Mouse (Mus musculus) kidney, postnatal 25 days (tissue): Measurements from ENCODE around the gene 2810021J22Rik.
"Not testable (repeated sequence)": the region's sequence is repeated elsewhere in the genome, so short reads cannot be mapped to it uniquely, and the experiment has no call there.

ENCODE experiments used
- DNase-seq, 2 experiments: peaks; one replicate each; pipeline ENCODE4 v3.0.0; 2021; ENCODE audit warnings: mixed read lengths in 2 of 2

2810021J22Rik gene

DNA sequence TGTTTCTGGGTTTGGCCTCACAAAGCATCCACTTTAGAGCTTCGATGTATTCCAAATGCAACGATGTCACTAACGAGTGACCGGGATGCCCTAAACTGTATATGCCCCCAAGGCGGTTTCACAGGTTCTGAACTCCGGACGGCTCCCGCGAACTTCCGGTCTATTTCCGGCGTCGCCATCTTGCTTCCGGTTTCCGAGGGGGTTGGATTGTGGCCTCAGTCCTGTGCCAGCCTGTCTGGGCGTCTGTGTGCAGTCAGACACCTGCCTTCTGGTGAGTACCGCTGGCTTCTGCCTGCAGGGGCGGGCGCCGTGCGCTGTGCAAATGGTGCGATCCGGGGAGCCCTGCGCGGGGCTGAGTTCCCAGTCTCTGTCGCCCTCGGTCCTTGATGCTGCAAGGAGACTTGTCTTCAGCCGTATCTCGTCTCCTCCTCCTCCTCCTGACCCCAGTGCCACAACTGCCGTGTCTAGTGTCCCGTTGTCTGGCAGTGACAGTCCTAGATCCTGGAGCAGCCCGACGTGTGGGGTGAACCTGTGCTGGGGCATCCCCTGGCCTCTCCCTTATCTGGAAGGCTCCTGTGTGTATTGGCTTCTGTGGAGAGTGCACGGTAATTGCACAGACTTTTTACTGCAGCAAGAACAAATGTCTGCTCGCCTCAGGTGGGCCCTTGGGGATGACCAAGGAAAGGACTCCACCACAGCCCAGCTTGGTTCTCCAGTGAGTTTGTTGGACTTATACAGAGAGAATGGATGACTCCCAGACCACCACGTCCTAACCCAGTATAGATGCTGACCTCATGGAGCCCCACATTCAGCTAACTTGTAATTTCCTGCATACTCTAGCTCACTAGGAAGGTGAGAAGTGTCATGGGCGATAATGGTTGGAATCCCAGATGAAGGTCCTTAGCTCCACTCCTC lies at the start of gene 2810021J22Rik:
Gene 2810021J22Rik (plus strand): TSS at position 178 of the 915 bp plus-strand sequence.
- peak; percentile 79 to 89 for DNase-seq

DNA sequence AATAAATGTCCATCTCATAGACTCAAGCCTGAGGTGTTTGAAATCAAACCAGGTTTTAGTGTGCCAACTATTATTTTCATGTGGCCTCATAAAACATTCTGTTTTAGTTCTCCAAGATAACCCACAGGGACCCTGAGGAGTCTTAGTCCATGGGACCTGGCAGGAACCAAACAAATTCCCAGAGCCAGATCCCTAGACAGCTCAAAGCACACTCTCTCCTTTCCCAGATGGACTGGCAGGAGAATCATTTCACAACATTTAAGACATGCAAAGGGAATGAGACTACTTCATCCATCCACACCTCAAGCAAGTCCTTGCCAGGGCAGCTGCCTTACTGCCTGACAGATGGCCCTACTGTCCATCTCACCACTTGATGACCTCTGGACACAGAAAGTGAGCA lies 38.1 kb upstream of the 2810021J22Rik start, which contains the start of gene Olfr312:
Gene Olfr312 (plus strand): TSS at position 301 of the 400 bp plus-strand sequence.
- not testable (repeated sequence) for DNase-seq

DNA sequence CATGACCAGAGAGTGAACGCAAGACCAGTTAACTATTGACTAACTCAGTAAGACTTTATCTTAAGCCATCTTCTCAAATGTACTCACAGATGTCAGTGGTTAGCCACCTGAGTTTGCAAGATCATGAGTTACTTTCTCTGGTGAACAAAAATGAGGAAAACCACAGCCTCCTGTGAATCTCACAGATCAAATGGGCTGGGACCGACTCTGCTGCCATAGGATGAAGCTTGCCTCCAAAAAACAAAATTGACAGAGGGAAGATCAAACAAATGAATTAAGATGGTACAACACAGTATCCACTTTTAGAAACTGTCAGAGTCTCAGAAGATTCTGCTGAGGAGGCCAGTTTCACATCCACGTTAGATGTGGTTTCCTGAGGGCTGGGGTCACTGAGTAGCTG lies 37.3 kb upstream of the 2810021J22Rik start:
- no peak for DNase-seq

DNA sequence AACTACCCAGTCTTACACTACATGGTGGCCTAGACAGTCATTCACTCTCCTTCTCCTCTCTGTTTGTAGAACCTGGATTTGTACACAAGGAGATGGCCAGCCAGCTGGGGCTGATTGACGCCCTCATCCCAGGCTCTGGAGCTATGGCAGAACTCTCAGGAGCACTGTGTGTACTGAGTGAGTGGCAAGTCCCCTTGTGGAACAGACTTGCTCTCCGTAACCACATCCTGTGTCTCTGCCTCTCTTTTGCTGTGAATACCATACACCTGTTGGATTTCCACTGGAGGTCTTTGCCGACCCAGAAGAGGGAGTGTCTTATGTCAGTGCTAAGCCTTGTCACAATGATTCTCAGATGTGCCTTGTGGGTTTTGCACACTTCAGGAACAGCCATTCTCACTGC lies 34.5 kb upstream of the 2810021J22Rik start:
- DNase-seq = not testable (repeated sequence)

DNA sequence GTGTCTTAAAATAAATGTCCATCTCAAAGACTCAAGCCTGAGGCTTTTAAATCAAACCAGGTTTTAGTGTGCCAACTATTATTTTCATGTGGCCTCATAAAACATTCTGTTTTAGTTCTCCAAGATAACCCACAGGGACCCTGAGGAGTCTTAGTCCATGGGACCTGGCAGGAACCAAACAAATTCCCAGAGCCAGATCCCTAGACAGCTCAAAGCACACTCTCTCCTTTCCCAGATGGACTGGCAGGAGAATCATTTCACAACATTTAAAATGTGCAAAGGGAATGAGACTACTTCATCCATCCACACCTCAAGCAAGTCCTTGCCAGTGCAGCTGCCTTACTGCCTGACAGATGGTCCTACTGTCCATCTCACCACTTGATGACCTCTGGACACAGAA lies 28.1 kb upstream of the 2810021J22Rik start, which contains the start of gene Olfr311:
Gene Olfr311 (plus strand): TSS at position 301 of the 400 bp plus-strand sequence.
- DNase-seq = not testable (repeated sequence)

DNA sequence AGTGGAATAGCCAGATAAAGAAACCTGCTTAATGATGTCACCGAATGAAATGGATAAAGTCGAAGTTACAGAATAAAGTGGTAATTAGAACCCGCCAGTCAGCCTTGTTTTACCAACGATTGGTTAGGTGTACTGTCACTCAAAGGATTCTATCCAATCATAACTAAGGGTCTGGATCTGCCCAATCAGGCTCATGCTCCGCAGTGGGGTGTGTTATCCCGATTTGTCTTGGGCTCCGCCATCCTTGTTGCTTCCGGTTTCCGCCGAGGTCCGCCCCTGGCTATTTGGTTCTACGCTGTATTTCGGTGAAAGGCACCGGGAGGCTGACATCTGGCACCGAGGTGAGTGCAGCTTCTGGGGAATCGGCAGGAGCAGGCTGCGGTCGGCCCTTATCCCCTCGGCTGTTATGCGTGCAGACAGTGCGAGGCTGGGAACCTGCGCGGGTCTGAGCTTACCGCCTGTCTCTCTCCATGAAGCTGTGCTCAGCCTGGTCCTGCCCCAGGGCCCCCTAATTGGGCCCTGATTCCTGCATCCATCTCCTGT lies 20.0 kb upstream of the 2810021J22Rik start, which contains the start of gene Gm12258:
Gene Gm12258 (plus strand): TSS at position 240 of the 543 bp plus-strand sequence.
- peak; percentile 89 to 94 for DNase-seq

DNA sequence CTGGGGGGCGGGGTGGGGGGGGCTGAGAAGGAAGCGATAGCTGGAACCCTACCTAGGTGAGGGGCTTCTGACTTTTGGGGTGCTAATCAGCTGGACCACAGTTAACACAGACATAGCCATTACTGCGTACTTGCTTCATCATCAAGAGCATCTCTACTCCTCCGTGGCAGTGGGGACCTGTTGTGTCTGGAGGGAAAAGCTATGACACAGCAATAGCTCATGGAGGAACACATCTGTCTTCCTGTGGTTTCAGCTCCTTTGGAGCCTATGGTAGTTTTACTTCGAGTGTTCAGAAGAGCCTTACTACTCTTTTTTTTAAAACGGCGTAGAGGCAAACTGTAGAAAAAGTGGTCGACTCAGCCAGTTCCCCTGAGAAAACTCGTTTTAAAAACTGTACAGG lies 19.4 kb upstream of the 2810021J22Rik start:
- DNase-seq = no peak

DNA sequence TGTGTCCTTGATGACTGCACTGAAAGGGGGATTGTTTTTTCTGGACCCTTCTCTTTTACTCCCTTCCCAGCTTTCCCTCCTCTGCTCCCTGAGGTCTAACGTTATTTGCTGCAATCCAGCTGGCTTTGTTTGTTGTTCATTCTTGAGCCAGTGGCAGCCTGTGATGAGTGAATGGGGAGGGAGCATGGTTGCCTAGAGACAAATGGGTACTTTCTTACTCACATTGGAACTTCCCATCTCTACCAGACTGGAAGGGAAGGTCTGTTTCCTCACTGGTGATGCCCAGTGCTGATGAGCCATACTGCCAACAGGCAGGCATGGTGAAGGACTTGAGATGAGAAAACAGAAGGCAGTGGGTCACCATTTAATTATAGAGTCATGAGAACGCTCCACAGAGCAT lies 17.3 kb upstream of the 2810021J22Rik start:
- no peak for DNase-seq

DNA sequence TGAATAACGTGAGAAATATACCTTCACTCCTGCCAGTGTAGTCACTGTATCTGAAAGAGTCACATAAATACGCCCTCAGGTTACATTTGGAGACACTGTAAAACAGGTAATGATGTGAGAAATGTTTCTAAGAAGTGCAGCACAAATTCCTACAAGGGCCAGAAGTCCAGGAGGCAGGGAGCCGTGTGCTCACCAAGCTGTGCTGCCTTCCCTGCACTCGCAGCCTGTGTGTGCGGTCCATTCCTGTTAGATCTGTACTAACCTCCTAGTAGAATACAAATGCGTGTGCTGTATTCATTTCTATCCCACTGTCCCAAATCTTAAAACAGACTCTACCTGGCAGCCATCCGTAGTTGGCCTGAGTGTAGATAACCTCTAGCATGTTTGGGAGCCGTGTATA lies 6.3 kb upstream of the 2810021J22Rik start:
- DNase-seq = no peak

DNA sequence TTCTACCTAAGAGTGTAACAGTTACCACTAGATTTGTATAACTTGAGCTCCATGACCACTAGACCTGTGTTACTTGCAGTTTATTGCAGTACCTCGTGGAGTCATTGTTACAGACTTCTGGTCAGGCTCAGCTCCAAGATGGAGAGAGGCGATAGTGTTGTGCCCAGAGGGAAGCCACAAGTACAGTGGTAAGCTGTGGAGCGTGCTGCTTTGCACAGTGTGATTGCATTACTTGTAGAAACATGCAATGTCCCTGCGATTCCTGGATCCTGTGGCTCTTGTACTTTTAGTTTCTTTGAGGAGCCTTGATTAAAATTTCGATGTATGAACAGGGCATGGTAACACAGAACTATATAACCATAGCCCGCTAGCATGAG lies 926 bp downstream of the 2810021J22Rik start:
- no peak for DNase-seq

DNA sequence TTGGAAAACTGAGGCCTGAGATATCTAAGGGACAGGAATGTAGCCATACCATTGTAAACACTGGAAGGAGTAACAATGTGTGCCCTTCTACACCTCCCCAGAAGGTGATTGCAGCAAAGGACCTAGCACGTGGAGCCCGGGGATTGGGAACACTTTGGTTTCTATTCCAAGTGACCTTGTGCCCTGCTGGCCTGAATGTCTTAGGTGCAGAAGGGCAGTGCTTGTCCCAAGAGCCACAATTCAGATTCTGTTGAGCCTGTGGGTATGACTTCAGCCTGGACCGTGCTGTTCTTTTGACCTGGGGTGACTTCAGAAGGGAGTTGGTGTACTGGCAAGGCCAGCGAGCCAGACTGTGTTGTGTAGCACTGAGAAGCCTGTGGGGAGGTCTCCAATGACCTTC lies 3.9 kb downstream of the 2810021J22Rik start:
- peak; percentile 11 to 73 for DNase-seq

DNA sequence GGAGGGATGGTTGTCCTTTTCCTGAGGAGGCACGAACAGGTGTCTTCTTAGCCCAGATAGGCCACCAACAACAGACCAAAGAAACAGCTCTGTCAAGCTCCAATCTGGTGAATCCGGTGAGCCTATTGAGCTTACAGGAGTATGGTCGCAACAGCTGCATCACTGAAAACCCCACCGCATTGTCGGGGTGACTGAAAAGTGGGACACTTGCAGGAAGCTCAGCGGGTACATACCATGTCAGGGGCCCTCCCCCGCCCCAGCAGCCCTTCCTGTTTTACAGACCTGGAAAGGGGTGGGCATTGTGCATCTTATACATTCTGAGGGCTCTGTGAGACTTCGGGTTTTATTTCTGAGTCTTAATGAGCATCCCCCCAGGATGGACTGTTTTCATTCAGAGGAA lies 16.7 kb downstream of the 2810021J22Rik start:
- DNase-seq = no peak

DNA sequence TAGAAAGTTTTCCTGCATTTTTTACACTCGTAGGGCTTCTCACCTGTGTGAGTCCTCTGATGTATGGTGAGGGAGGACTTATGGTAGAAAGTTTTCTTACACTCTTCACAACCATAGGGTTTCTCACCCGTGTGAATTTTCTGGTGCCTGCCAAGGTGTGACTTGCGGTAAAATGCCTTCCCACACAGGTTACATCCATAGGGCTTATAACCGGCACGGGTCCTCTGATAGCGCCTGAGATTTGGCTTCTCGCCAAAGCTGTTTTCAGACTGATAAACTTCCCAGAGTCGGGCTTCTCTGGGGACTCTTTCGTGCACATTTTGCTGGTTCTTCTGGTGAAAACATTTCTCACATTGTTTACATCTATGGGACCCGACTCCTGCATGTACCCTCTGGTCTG lies 23.5 kb downstream of the 2810021J22Rik start:
- no peak for DNase-seq

DNA sequence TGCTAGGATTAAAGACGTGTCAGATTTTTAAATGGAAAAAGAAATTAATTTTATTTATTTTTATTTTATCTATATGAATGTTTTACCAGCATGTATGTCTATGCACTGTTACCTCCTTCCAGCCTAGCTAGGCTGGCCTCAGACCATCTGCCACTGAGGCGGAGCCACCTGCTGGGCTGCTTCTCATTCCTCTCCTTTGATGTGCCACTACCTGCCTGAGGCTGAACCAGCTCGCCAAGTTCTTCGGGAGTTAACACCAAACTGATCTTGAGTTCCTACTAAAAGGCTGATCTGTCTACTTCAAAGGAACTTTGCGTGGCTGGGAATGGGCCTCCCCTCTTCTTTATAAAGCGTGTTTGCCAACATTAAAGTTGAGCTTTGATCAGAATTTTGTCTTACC lies 27.4 kb downstream of the 2810021J22Rik start:
- DNase-seq = no peak

DNA sequence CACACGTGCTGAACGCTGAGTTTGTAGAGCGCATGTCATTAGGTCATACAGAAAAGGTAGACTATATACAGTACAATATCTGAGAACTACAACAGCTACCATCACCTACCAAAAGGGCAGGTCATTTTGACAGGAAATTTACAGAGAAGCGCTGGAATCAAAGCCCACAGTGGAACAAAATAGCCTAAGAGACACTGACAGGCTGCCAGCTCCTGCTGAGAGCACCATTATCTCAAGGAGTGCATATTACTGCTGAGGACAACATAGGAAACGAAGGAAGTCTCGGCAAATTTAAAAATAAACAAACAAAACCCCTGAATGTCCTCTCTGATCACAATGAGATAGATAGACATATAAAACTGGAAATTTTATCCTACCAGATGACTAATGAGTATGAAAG lies 30.5 kb downstream of the 2810021J22Rik start:
- no peak for DNase-seq

DNA sequence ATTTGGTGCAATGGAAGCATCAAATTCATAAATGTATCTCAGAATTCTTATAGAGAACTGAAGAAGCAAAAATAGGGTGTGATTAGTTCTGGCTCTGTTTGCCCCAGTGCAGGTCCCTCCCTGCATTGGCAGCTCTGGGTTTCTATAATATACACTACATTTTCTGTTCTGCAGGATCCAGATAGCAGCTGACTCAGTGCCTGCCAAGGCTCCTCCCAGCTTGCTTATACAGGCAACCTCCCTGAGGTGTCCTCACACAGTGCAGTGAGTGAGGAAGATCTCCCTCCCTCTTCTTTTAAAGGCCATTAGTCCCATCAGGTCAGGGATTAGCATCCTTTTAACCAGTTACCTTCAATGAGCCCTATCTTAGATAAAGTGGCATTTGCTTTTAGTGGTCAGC lies 34.1 kb downstream of the 2810021J22Rik start:
- peak in 1 of 2 experiments; percentile 32 for DNase-seq

DNA sequence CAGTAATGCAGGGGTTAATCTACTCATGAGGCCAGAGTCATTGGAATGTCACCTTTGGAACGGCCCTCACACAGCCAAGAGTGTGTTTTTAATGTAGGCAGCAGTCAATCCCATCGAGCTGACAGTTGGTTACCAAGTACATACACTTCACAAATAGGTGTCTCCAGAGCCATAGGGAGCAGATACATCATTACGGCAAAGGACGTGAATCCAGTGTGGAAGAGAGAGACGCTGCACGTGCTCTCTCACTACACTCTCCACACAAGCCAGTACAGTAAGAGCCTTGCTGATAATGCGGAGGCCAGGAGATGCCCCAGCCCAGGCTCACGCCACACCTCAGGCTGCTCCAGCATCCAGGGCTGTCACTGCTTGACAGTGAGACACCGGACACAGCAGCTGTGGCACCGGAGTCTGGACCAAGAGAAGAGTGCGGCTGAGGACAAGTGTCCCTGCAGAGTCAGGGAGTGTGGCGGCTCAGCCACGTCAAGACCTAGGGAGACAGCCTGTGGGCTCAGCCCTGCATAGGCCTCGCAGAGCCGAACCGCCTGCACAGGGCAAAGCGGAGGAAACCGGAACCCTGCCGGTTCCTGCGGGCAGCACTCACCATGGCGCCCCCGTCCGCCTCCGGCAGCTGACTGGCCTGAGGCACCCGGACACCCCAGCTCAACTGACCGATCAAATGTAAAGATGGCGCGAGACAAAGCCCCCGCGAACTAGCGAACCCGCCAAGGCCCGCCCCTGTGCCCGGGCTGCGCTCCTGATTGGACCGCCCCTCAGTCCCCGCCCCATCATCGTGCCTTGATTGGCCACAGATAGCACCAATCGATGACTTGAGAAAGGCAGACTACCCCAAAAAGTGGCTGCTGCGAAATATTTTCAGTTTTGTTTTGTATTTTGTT lies 36.7 kb downstream of the 2810021J22Rik start, which contains the start of gene Zfp39:
Gene Zfp39 (minus strand): TSS at position 715 of the 899 bp plus-strand sequence.
- DNase-seq = peak; percentile 96 to 97

DNA sequence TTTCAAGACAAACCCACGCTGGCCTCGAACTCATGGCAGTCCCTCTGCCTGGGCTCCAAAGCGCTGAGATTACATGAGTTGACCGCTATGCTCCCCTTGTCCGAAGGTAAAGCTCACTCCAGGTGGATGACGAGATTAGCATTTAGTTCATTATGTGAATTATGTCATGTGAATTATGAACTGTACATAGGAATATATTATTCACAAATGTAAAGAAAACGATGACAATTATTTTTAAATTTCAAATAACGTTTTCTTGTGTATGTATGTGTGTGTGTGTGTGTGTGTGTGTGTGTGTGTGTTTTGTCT lies 37.3 kb downstream of the 2810021J22Rik start:
- no peak for DNase-seq

DNA sequence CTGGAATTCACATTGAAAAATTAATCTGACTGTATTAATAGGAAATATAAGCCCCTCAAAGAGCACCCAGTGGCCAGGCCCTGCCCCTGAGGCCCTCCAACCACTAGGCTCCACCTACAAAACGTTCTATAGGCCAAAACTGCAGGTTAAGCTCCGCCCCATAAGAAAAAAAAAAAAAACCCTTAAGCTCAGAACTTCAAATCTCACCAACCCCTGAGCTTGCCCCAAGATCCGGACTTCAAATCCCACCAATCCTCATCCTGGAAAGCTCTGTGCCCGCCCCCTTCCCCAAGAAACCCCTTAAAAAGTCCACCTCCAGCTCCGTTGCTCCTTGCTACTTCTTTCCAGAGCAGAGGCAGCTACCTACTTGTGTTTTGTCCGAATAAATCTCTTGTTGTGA lies 37.8 kb downstream of the 2810021J22Rik start:
- DNase-seq = peak in 1 of 2 experiments; percentile 63

DNA sequence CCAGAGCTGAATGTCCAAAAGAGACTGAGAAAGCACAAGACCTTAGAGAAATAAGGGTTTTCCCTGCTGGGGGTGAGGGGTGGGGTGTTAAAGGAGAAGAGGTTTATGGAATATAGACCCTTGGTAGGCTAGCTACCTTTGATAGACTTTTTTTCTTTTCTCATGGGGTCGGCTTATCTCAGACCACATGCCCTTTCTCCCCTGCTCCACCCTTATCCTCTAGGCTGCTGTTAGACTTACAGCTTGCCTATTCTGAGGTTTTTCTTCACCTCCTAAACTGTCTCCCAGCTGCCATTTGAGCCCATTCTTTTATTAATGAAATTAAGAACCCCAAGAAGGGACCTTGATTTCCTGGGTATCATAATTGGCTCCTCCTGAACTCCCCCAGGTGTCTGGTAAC lies 46.8 kb downstream of the 2810021J22Rik start:
- DNase-seq = no peak

DNA sequence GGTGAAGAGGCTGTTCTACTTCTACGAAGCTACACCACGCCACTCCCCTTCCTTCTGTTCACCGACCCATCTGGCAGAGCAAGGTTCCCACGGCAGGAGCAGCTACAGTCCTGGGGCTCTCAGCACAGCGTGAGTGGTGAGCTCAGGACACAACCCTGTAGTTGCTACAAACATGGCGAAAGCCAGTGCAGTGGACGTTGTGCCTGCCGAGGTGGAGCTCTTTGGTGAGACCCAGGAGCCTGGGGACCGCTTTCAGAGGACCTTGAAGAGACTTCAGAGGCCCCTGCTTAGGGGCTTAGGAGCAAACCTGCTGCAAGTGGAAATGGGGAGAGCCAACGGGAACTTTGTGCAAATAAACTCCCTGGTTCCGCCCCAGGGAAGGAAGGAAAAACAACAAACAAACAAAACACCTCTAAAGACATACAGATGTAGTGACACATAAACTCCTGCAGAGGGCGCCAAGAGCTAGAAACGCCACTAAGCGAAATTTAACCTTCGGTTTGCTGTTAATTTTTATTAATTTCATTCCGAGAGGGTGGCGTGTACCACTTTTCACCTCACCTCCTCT lies 47.5 kb downstream of the 2810021J22Rik start:
- DNase-seq = peak; percentile 39 to 43
